Mouse (Mus musculus) testis, adult 2 months (tissue): Measurements from ENCODE around the gene Enpp3.

Source experiments
- CTCF ChIP-seq: fragments of 200-500 bp; IDR thresholded peaks from 2 replicates; pipeline ENCODE4 v1.5.1; 2012; ENCODE audit warnings: low read depth, mild to moderate bottlenecking, inconsistent platforms, low read length, moderate library complexity; ENCODE audit not compliant: control insufficient read depth, insufficient read depth, insufficient replicate concordance
- POLR2A ChIP-seq: fragments of 200-500 bp; IDR thresholded peaks from 2 replicates; pipeline ENCODE4 v1.6.1; 2012; ENCODE audit warnings: low read depth, mild to moderate bottlenecking, inconsistent platforms, low read length, moderate library complexity; ENCODE audit not compliant: control insufficient read depth

DNA sequence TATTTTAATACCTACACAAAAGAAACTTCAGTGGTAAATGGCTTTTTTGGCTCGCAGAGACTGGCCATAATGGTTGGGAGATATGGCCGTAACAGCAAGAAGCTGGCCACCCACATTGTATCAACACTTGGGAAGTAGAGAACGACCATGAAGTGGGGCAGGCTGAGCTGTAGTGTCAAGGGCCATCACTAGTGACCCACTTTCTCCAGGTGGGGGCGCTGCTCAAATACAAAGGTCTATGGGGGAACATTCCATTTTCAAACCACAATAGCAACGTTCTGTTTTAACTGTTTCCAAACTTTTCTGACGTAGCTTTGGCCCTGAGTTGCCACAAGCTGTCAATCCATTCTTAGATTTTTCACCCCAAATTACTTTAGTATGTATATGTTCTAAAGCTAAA is 21.8 kb upstream of the Enpp3 start:
- TF ChIP-seq POLR2A: no peak
- no peak for TF ChIP-seq CTCF
